ENCODE assay signal across 13 mouse cellular contexts in the genomic region with DNA sequence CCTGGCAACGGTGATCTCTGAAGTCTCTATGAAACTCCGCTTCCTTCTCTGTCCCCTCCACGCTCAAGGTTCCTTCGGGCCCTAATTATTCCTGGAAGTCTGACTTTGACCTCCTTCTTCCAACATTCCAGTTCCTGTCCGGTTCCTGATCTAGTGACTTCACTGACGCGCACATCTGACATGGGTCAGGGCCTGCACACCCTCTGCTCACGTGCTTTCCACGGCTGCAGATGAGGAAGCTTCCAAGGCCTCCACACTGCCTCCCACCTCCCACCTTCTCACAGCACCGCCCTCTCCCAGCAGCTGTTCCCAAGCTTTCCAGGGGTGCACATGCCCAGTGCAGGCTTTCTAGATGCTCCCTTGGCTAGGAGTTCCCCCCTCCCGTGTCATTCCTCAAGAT. TPM values are rescaled to one million over a fixed set of nuclear protein-coding genes. Genes with fewer than 3 reads are reported as not detected.
"Had no signal": no experiment of that assay in that cellular context is flagged by ENCODE, and none has a peak within 500 bp of the region (broad histone marks: within the 10 kb centered on the region; RNA-seq: fewer than 3 reads in every experiment).

No protein-coding gene starts in this region.

- H3K4me1 ChIP-seq: limb, embryonic 12.5 days; megakaryocyte, embryonic 14.5 days; midbrain, embryonic 15.5 days; neural tube, embryonic 12.5 days had no signal

- H3K4me2 ChIP-seq: limb, embryonic 12.5 days; midbrain, embryonic 11.5 days; midbrain, embryonic 15.5 days; neural tube, embryonic 12.5 days had no signal

- H3K4me3 ChIP-seq: layer of hippocampus, adult 2 months; limb, embryonic 12.5 days; megakaryocyte, embryonic 14.5 days; midbrain, embryonic 15.5 days; neural tube, embryonic 12.5 days had no signal

- H3K36me3 ChIP-seq: limb, embryonic 12.5 days; midbrain, embryonic 15.5 days; neural tube, embryonic 12.5 days had no signal

- H3K27me3 ChIP-seq: limb, embryonic 12.5 days; midbrain, embryonic 15.5 days; neural tube, embryonic 12.5 days had no signal

- H3K9ac ChIP-seq: limb, embryonic 12.5 days; liver, embryonic 14.5 days; midbrain, embryonic 15.5 days; neural tube, embryonic 12.5 days had no signal

- H3K27ac ChIP-seq: layer of hippocampus, adult 2 months; limb, embryonic 12.5 days; liver, embryonic 14.5 days; macrophage; midbrain, embryonic 15.5 days; neural tube, embryonic 12.5 days; stomach, postnatal 0 days had no signal

- ATAC-seq: inflammation-experienced regulatory T-cells, adult 6 months; intestine, postnatal 0 days; midbrain, embryonic 15.5 days had no signal

- H3K9me3 ChIP-seq: megakaryocyte, embryonic 14.5 days; midbrain, embryonic 15.5 days; neural tube, embryonic 12.5 days had no signal

- DNase-seq: kidney, postnatal 25 days; thymus, postnatal 4 days had no signal

RNA-seq across cellular contexts. Expression of a gene that starts 25.5 kb away (rescaled TPM):
- polyA plus RNA-seq: inflammation-experienced regulatory T-cells, adult 6 months; macrophage had no signal
